Comparison of ENCODE assay signal across 15 mouse cellular contexts in genomic region chr9:115893947-115894346, GRCm38 (mm10). TPM values are rescaled to one million over a fixed set of nuclear protein-coding genes. Genes with fewer than 3 reads are reported as not detected.
DNase-seq lines count a peak whose midpoint lies in the region; ATAC-seq lines count a peak whose summit lies in the region.
"Had no signal": no experiment of that assay in that cellular context is flagged by ENCODE, and none has a peak within 500 bp of the region (broad histone marks: within the 10 kb centered on the region; RNA-seq: fewer than 3 reads in every experiment).

No protein-coding gene starts in this region.

- no peaks in the 10 kb centered on the region for H3K36me3 ChIP-seq in intestine, embryonic 15.5 days
- no peaks in the 10 kb centered on the region for H3K36me3 ChIP-seq in forebrain, embryonic 10.5 days (replicated peaks)
- H3K36me3 ChIP-seq: forebrain, embryonic 12.5 days; midbrain, embryonic 13.5 days had no signal

- no peaks in the 10 kb centered on the region for H3K4me1 ChIP-seq in intestine, embryonic 15.5 days (replicated peaks)
- H3K4me1 ChIP-seq in forebrain, embryonic 10.5 days: peaks cover 6% of the 10 kb centered on the region; the same call in 1 of the 2 replicates
- H3K4me1 ChIP-seq: forebrain, embryonic 12.5 days; midbrain, embryonic 13.5 days had no signal

- H3K27me3 ChIP-seq in intestine, embryonic 15.5 days (replicated peaks): no peaks in the 10 kb centered on the region
- no peaks in the 10 kb centered on the region for H3K27me3 ChIP-seq in forebrain, embryonic 10.5 days (ENCODE audit: poor library complexity, severe bottlenecking)
- H3K27me3 ChIP-seq: forebrain, embryonic 12.5 days; midbrain, embryonic 13.5 days had no signal

- no peak overlapping the region for H3K27ac ChIP-seq in intestine, embryonic 15.5 days
- H3K27ac ChIP-seq in forebrain, embryonic 10.5 days: no peak overlapping the region
- H3K27ac ChIP-seq: forebrain, embryonic 12.5 days; macrophage; midbrain, embryonic 13.5 days had no signal

- H3K9ac ChIP-seq in intestine, embryonic 15.5 days: no peak overlapping the region
- H3K9ac ChIP-seq: forebrain, embryonic 12.5 days; midbrain, embryonic 13.5 days had no signal

- peak; percentile 25 to 26 for DNase-seq in adrenal gland, postnatal 36 days
- DNase-seq in adrenal gland, adult (ENCODE audit: inconsistent age in 2 of 2, low spot score in 1 of 2): no peak
- peak; percentile 80 for DNase-seq in heart, postnatal 4 days
- no peak for DNase-seq in heart, adult 8-10 months (ENCODE audit: low spot score)
- DNase-seq in kidney, postnatal 4 days: peak; percentile 46 to 54
- DNase-seq in forebrain, embryonic 10.5 days (ENCODE audit: extremely low spot score, low spot score): no peak
- DNase-seq in thymus, postnatal 25 days: no peak
- DNase-seq: cerebellum, adult 11-12 months; thymus, adult 18-20 months had no signal

- H3K9me3 ChIP-seq in intestine, embryonic 15.5 days: no peaks in the 10 kb centered on the region
- 0 out of 2 replicates have a peak, but pooled peaks cover 7% of the 10 kb centered on the region for H3K9me3 ChIP-seq in forebrain, embryonic 10.5 days
- H3K9me3 ChIP-seq: forebrain, embryonic 12.5 days had no signal

- ATAC-seq in intestine, embryonic 15.5 days: peak; percentile 65
- ATAC-seq: inflammation-experienced regulatory T-cells, adult 6 months; midbrain, embryonic 13.5 days had no signal

- WGBS in intestine, embryonic 15.5 days: 77% methylated on average over 10 of the region's 10 CpGs
- 93% methylated on average over 10 of the region's 10 CpGs for WGBS in forebrain, embryonic 10.5 days

- H3K4me3 ChIP-seq in intestine, embryonic 15.5 days (replicated peaks): no peak overlapping the region
- no peak overlapping the region for H3K4me3 ChIP-seq in forebrain, embryonic 10.5 days
- H3K4me3 ChIP-seq: forebrain, embryonic 12.5 days; midbrain, embryonic 13.5 days had no signal

- no peak overlapping the region for H3K4me2 ChIP-seq in intestine, embryonic 15.5 days (replicated peaks)
- H3K4me2 ChIP-seq: forebrain, embryonic 12.5 days; midbrain, embryonic 13.5 days had no signal

RNA-seq across cellular contexts. Expression of gene Gadl1, which starts 15.3 kb away (rescaled TPM):
- total RNA-seq in adrenal gland, postnatal 36 days (2021): under 1 TPM; 0.10 to 0.30 TPM
- total RNA-seq in heart, postnatal 4 days (2021): 1 to 10 TPM; 1.0 to 1.2 TPM
- under 1 TPM in 1 of 4 experiments, not detected in 3; 0.20 TPM for total RNA-seq in heart, adult 8-10 months (2022)
- 0.50 and 0.53 TPM in 2 replicates for polyA plus RNA-seq in intestine, embryonic 15.5 days (2015; fragmentation: Nextera tagmentation; extraction: Ambion mirVana)
- 0.26 TPM in 2 replicates for polyA plus RNA-seq in forebrain, embryonic 10.5 days (2016; fragmentation: Nextera tagmentation; extraction: Ambion mirVana)
- total RNA-seq: liver, adult 2 months had no signal
- polyA plus RNA-seq: inflammation-experienced regulatory T-cells, adult 6 months; liver, adult 2 months; macrophage had no signal

Comparison
In these comparisons a context has a peak if more than half of its experiments do, and no peak if none do; other contexts are left out.
1. DNase-seq: peak in adrenal gland, postnatal 36 days (2 of 2), heart, postnatal 4 days (single experiment) and kidney, postnatal 4 days (2 of 2); none in adrenal gland, adult (0 of 2), heart, adult 8-10 months (single experiment), forebrain, embryonic 10.5 days (single experiment) and thymus, postnatal 25 days (single experiment).